Mouse (Mus musculus) heart, postnatal 36 days (tissue): ENCODE results near the gene Armcx1. TPM values are rescaled to one million over a fixed set of nuclear protein-coding genes. Genes with fewer than 3 reads are reported as not detected.
"Not testable (repeated sequence)": the region's sequence is repeated elsewhere in the genome, so short reads cannot be mapped to it uniquely, and the experiment has no call there.

Experiments used
- DNase-seq, 2 experiments: peaks; one replicate each; pipeline ENCODE4 v3.0.0; 2021 to 2022
- intact Hi-C: fragments of 180-260 bp; cut with DNase I; formaldehyde crosslinking; loops from one replicate; pipeline ENCODE4 v1.15.1; 2025
- total RNA-seq, 2 experiments: library from RNA; stranded (reverse); gene quantifications; 2 replicates each; pipeline ENCODE4 v1.2.3; 2021

Armcx1 gene
- total RNA-seq = 1 to 10 TPM; 4.9 to 6.4 TPM

- intact Hi-C loops = loop anchor here (1.0 to 5.0 kb wide), 2 partner anchors 69 to 106 kb away; no protein-coding TSS in a partner anchor
- DNase-seq = peak; percentile 38 to 42
Measured at GRCm38 (mm10) chrX:134717752-134718308, at the start of gene Armcx1. Gene Armcx1 (plus strand): TSS chrX:134717963.

GRCm38 (mm10) chrX:134675022-134675421 is 42.7 kb upstream of the Armcx1 start:
- intact Hi-C loops = no loop called here
- DNase-seq = no peak

GRCm38 (mm10) chrX:134675959-134676358 is 41.8 kb upstream of the Armcx1 start:
- intact Hi-C loops = no loop called here
- DNase-seq = no peak

- no peak for DNase-seq
- intact Hi-C loops = loop anchor here (5.0 kb wide), 1 partner anchor 38 kb away; no protein-coding TSS in a partner anchor
Measured at GRCm38 (mm10) chrX:134684936-134685335, 32.8 kb upstream of the Armcx1 start.

- intact Hi-C loops = loop anchor here (5.0 kb wide), 1 partner anchor 39 kb away; no protein-coding TSS in a partner anchor
- DNase-seq = peak; percentile 51 to 55
Measured at GRCm38 (mm10) chrX:134686267-134686666, 31.5 kb upstream of the Armcx1 start, which contains the start of gene Armcx4. Gene Armcx4 (plus strand): TSS chrX:134686519.

- DNase-seq = peak; percentile 9 to 29
- intact Hi-C loops = loop anchor here (1.0 to 5.0 kb wide), 2 partner anchors 33 to 39 kb away; no protein-coding TSS in a partner anchor
Measured at GRCm38 (mm10) chrX:134686739-134687171, 31.0 kb upstream of the Armcx1 start.

GRCm38 (mm10) chrX:134689676-134690075 is 28.1 kb upstream of the Armcx1 start:
- intact Hi-C loops = loop anchor here (5.0 kb wide), 1 partner anchor 42 kb away; no protein-coding TSS in a partner anchor
- DNase-seq = no peak

- DNase-seq = no peak
- intact Hi-C loops = no loop called here
Measured at GRCm38 (mm10) chrX:134690871-134691539, 26.8 kb upstream of the Armcx1 start.

GRCm38 (mm10) chrX:134691540-134691935 is 26.2 kb upstream of the Armcx1 start:
- intact Hi-C loops = no loop called here
- no peak for DNase-seq

GRCm38 (mm10) chrX:134716863-134717262 is 900 bp upstream of the Armcx1 start:
- no peak for DNase-seq
- intact Hi-C loops = loop anchor here (1.0 to 5.0 kb wide), 2 partner anchors 68 to 105 kb away; no protein-coding TSS in a partner anchor

GRCm38 (mm10) chrX:134718524-134718923 is 761 bp downstream of the Armcx1 start:
- DNase-seq = peak; percentile 34 to 50

GRCm38 (mm10) chrX:134723762-134724161 is 6.0 kb downstream of the Armcx1 start:
- intact Hi-C loops, DNase-seq: not testable (repeated sequence)

More at GRCm38 (mm10) chrX:134718524-134718923, 761 bp downstream of the Armcx1 start:
- intact Hi-C loops = loop anchor here (5.0 kb wide), 1 partner anchor 106 kb away; no protein-coding TSS in a partner anchor

GRCm38 (mm10) chrX:134729778-134730177 is 12.0 kb downstream of the Armcx1 start:
- DNase-seq = peak; percentile 6 to 12

GRCm38 (mm10) chrX:134737796-134738195 is 20.0 kb downstream of the Armcx1 start:
- DNase-seq = no peak
- intact Hi-C loops = loop anchor here (5.0 kb wide), 1 partner anchor 95 kb away; no protein-coding TSS in a partner anchor

More at GRCm38 (mm10) chrX:134729778-134730177, 12.0 kb downstream of the Armcx1 start:
- intact Hi-C loops = loop anchor here (1.0 to 2.0 kb wide), 2 partner anchors 183 to 196 kb away; no protein-coding TSS in a partner anchor

GRCm38 (mm10) chrX:134739160-134739559 is 21.4 kb downstream of the Armcx1 start:
- intact Hi-C loops = loop anchor here (5.0 kb wide), 1 partner anchor 93 kb away; no protein-coding TSS in a partner anchor
- no peak for DNase-seq

- DNase-seq = no peak
- intact Hi-C loops = no loop called here
Measured at GRCm38 (mm10) chrX:134741862-134742261, 24.1 kb downstream of the Armcx1 start.

- DNase-seq = peak; percentile 9 to 31
- intact Hi-C loops = loop anchor here (5.0 kb wide), 1 partner anchor 81 kb away; no protein-coding TSS in a partner anchor
Measured at GRCm38 (mm10) chrX:134746459-134746858, 28.7 kb downstream of the Armcx1 start.

GRCm38 (mm10) chrX:134750764-134751592 is 33.2 kb downstream of the Armcx1 start, which contains the start of gene Armcx6:
Gene Armcx6 (minus strand): TSS chrX:134751417.
- peak; percentile 65 to 66 for DNase-seq
- intact Hi-C loops = loop anchor here (2.0 to 10.0 kb wide), 3 partner anchors 56 to 162 kb away; partner anchors contain the start of genes Armcx2, Gla and Hnrnph2

GRCm38 (mm10) chrX:134751910-134752309 is 34.1 kb downstream of the Armcx1 start:
- intact Hi-C loops = loop anchor here (2.0 to 10.0 kb wide), 3 partner anchors 55 to 161 kb away; partner anchors contain the start of genes Armcx2, Gla and Hnrnph2
- DNase-seq = no peak

GRCm38 (mm10) chrX:134752584-134752983 is 34.8 kb downstream of the Armcx1 start:
- DNase-seq = no peak
- intact Hi-C loops = loop anchor here (5.0 to 10.0 kb wide), 2 partner anchors 55 to 148 kb away; partner anchors contain the start of genes Armcx2, Gla and Hnrnph2
